ENCODE assay signal across 17 mouse cellular contexts in the genomic region with DNA sequence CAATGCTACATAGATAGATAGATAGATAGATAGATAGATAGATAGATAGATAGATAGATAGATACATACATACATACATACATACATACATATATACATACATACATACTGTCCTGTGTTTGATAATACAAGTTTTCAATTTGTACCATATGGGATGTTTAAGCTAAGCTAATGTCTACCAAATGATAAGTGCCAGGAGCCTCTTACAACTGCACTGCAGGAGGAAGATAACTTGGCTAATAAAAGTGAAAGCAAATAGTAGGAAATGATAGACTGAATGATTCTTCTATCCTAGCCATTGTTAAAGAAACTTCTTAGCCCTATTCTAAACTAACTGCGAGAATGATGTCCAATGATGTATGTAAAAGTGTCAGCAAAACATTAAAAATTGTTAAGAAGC.
"Had no signal": no experiment of that assay in that cellular context is flagged by ENCODE, and none has a peak within 500 bp of the region (broad histone marks: within the 10 kb centered on the region; RNA-seq: fewer than 3 reads in every experiment).

No protein-coding gene starts in this region.

- DNase-seq: lung, adult 18-20 months; lung, embryonic 14.5 days; lung, postnatal 10 days; lung, postnatal 4 days; right cerebral cortex, postnatal 14 days; thymus, adult 18-20 months; thymus, postnatal 14 days; thymus, postnatal 36 days had no signal

- H3K9me3 ChIP-seq: megakaryocyte, embryonic 14.5 days; midbrain, embryonic 10.5 days; midbrain, embryonic 13.5 days; midbrain, embryonic 15.5 days; neural tube, embryonic 13.5 days; neural tube, embryonic 15.5 days had no signal

- H3K36me3 ChIP-seq: midbrain, embryonic 10.5 days; midbrain, embryonic 13.5 days; midbrain, embryonic 15.5 days; neural tube, embryonic 13.5 days; neural tube, embryonic 15.5 days had no signal

- H3K4me1 ChIP-seq: midbrain, embryonic 10.5 days; midbrain, embryonic 13.5 days; midbrain, embryonic 15.5 days; neural tube, embryonic 13.5 days; neural tube, embryonic 15.5 days had no signal

- ATAC-seq: midbrain, embryonic 13.5 days; midbrain, embryonic 15.5 days had no signal

- H3K4me3 ChIP-seq: megakaryocyte, embryonic 14.5 days; midbrain, embryonic 10.5 days; midbrain, embryonic 13.5 days; midbrain, embryonic 15.5 days; myocyte; neural tube, embryonic 13.5 days; neural tube, embryonic 15.5 days had no signal

- H3K27me3 ChIP-seq: megakaryocyte, embryonic 14.5 days; midbrain, embryonic 13.5 days; midbrain, embryonic 15.5 days; neural tube, embryonic 13.5 days; neural tube, embryonic 15.5 days had no signal

- H3K4me2 ChIP-seq: liver, embryonic 11.5 days; lung, embryonic 14.5 days; midbrain, embryonic 13.5 days; midbrain, embryonic 15.5 days; neural tube, embryonic 13.5 days; neural tube, embryonic 15.5 days had no signal

- H3K9ac ChIP-seq: liver, embryonic 14.5 days; lung, embryonic 14.5 days; midbrain, embryonic 13.5 days; midbrain, embryonic 15.5 days; neural tube, embryonic 13.5 days; neural tube, embryonic 15.5 days had no signal

- H3K27ac ChIP-seq: liver, embryonic 14.5 days; midbrain, embryonic 10.5 days; midbrain, embryonic 13.5 days; midbrain, embryonic 15.5 days; neural tube, embryonic 13.5 days; neural tube, embryonic 15.5 days had no signal
